Comparison of ENCODE assay signal across 9 mouse cellular contexts in the genomic region with DNA sequence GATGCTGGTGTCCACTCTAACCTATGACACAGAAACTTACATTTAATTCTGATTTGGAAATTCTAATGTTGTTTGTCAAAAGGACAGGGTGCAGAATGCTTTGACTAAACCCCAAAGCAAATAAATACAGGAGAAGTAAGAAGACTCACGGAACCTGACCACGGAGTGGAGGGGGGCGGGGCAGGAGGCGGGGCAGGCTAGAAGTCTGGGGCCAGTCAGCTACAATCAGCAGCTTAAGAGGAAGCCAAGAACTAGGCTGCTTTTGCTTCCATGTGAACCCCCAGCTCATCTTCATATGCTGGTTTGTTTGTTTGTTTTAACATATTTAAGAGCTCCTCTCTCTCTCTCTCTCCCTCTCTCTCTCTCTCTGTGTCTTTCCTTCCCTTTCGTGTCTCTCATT.
DNase-seq lines count a peak whose midpoint lies in the region; ATAC-seq and TF ChIP-seq lines count a peak whose summit lies in the region.
"Had no signal": no experiment of that assay in that cellular context is flagged by ENCODE, and none has a peak within 500 bp of the region (broad histone marks: within the 10 kb centered on the region; RNA-seq: fewer than 3 reads in every experiment).

No protein-coding gene starts in this region.

- H3K36me3 ChIP-seq in hindbrain, embryonic 11.5 days (ENCODE audit: control insufficient read depth, insufficient read depth, low read length) = no peaks in the 10 kb centered on the region
- peaks cover 38% of the 10 kb centered on the region for H3K36me3 ChIP-seq in hindbrain, embryonic 14.5 days (replicated peaks; ENCODE audit: control insufficient read depth, insufficient read depth)
- no peaks in the 10 kb centered on the region for H3K36me3 ChIP-seq in CH12.LX (replicated peaks in 1 of 2; ENCODE audit: control insufficient read depth in 1 of 2, insufficient read depth in 1 of 2, low read length in 1 of 2)
- no peaks in the 10 kb centered on the region for H3K36me3 ChIP-seq in limb, embryonic 10.5 days

- no peaks in the 10 kb centered on the region for H3K79me2 ChIP-seq in CH12.LX (replicated peaks; ENCODE audit: control insufficient read depth, extremely low read depth, insufficient read depth, poor library complexity, severe bottlenecking)

- dilution Hi-C loops in CH12.LX (cut with MboI; ENCODE audit: extremely low pct_ligation_motif_present, extremely low pct_unique_long_range_greater_than_20kb, low sequenced_read_pairs) = no loop called here

- TF ChIP-seq POLR2A in CH12.LX (IDR thresholded peaks at IDR 0.05; ENCODE audit: low read depth, low read length) = no peak

- no peaks in the 10 kb centered on the region for H3K4me1 ChIP-seq in hindbrain, embryonic 11.5 days (replicated peaks; ENCODE audit: control insufficient read depth, insufficient read depth, low read length)
- no peaks in the 10 kb centered on the region for H3K4me1 ChIP-seq in hindbrain, embryonic 14.5 days (replicated peaks; ENCODE audit: control insufficient read depth, insufficient read depth, low read length)
- peaks cover 7 to 21% of the 10 kb centered on the region in 2 experiments for H3K4me1 ChIP-seq in CH12.LX (ENCODE audit: control insufficient read depth in 1 of 2, insufficient read depth in 2 of 2)
- H3K4me1 ChIP-seq in limb, embryonic 10.5 days = peaks cover 6% of the 10 kb centered on the region

- no peak for ATAC-seq in hindbrain, embryonic 11.5 days (ENCODE audit: low FRiP score)
- no peak for ATAC-seq in hindbrain, embryonic 14.5 days (ENCODE audit: low FRiP score)

- H3K27me3 ChIP-seq in hindbrain, embryonic 11.5 days (ENCODE audit: control insufficient read depth, insufficient read depth, low read length) = no peaks in the 10 kb centered on the region
- H3K27me3 ChIP-seq in hindbrain, embryonic 14.5 days (ENCODE audit: control insufficient read depth, insufficient read depth, low read length) = no peaks in the 10 kb centered on the region
- no peaks in the 10 kb centered on the region for H3K27me3 ChIP-seq in CH12.LX (replicated peaks)
- no peaks in the 10 kb centered on the region for H3K27me3 ChIP-seq in limb, embryonic 10.5 days (ENCODE audit: low read depth, poor library complexity, severe bottlenecking)

- H3K9me3 ChIP-seq in hindbrain, embryonic 11.5 days (ENCODE audit: control insufficient read depth, low read length) = no peaks in the 10 kb centered on the region
- H3K9me3 ChIP-seq in hindbrain, embryonic 14.5 days (ENCODE audit: control insufficient read depth, low read length) = no peaks in the 10 kb centered on the region
- no peaks in the 10 kb centered on the region for H3K9me3 ChIP-seq in CH12.LX (replicated peaks; ENCODE audit: low read length)
- no peaks in the 10 kb centered on the region for H3K9me3 ChIP-seq in limb, embryonic 10.5 days (replicated peaks)

- no peak overlapping the region for H3K4me2 ChIP-seq in hindbrain, embryonic 11.5 days (replicated peaks; ENCODE audit: low read depth, low read length)
- H3K4me2 ChIP-seq in hindbrain, embryonic 14.5 days (replicated peaks) = no peak overlapping the region
- H3K4me2 ChIP-seq in CH12.LX (ENCODE audit: insufficient read depth, low read depth, poor library complexity, severe bottlenecking) = peak overlapping the region; percentile 62; the same call in 1 of the 2 replicates

- in situ Hi-C loops in CH12.LX (cut with MboI; ENCODE audit: low pct_ligation_motif_present, low pct_unique_long_range_greater_than_20kb, low sequenced_read_pairs) = no loop called here

- WGBS in hindbrain, embryonic 11.5 days = 35% methylated on average over 5 of the region's 5 CpGs
- 35% methylated on average over 5 of the region's 5 CpGs for WGBS in hindbrain, embryonic 14.5 days
- 20% methylated on average over 5 of the region's 5 CpGs for WGBS in limb, embryonic 10.5 days

- H3K27ac ChIP-seq in hindbrain, embryonic 11.5 days (ENCODE audit: low read depth, low read length) = no peak overlapping the region
- H3K27ac ChIP-seq in hindbrain, embryonic 14.5 days = no peak overlapping the region
- no peak overlapping the region for H3K27ac ChIP-seq in CH12.LX (ENCODE audit: insufficient read depth, low read depth)
- no peak overlapping the region for H3K27ac ChIP-seq in limb, embryonic 10.5 days
- no peak overlapping the region for H3K27ac ChIP-seq in layer of hippocampus, adult 2 months

- H3K4me3 ChIP-seq in hindbrain, embryonic 11.5 days (ENCODE audit: low read depth, low read length) = no peak overlapping the region
- no peak overlapping the region for H3K4me3 ChIP-seq in hindbrain, embryonic 14.5 days (replicated peaks; ENCODE audit: low read length)
- no peak overlapping the region for H3K4me3 ChIP-seq in CH12.LX (replicated peaks in 1 of 3; ENCODE audit: low read depth in 2 of 3, low read length in 2 of 3, poor library complexity in 1 of 3)
- 0 out of 2 replicates have a peak overlapping the region, but pooled peaks have one; percentile 10 for H3K4me3 ChIP-seq in limb, embryonic 10.5 days
- no peak overlapping the region for H3K4me3 ChIP-seq in layer of hippocampus, adult 2 months

- no peak for TF ChIP-seq CTCF in CH12.LX (conservative IDR thresholded peaks at IDR 0.05 in 1 of 2, IDR thresholded peaks at IDR 0.05 in 1 of 2; ENCODE audit: low read depth in 2 of 2, low read length in 2 of 2)
- no peak for TF ChIP-seq CTCF in layer of hippocampus, adult 2 months (conservative IDR thresholded peaks at IDR 0.05)

- DNase-seq in hindbrain, embryonic 11.5 days (ENCODE audit: low spot score) = peak; percentile 16
- no peak for DNase-seq in hindbrain, embryonic 14.5 days (ENCODE audit: low spot score)
- DNase-seq in 416B (ENCODE audit: low read depth) (peak; percentile 42), CH12.LX (ENCODE audit: extremely low read depth) (peak; percentile 31)
- peak; percentile 33 for DNase-seq in limb, embryonic 10.5 days (ENCODE audit: low spot score)
- DNase-seq in layer of hippocampus, adult 2 months (ENCODE audit: low spot score in 2 of 2) = no peak
- DNase-seq in c-Kit-positive CD71-positive TER-119-positive erythroid progenitor cells, embryonic 14.5 days (ENCODE audit: low spot score) = no peak
- no peak for DNase-seq in urinary bladder, postnatal 14 days (ENCODE audit: low spot score)
- DNase-seq: right cerebral cortex, postnatal 4 days had no signal

- TF ChIP-seq EP300 in CH12.LX (IDR thresholded peaks at IDR 0.05; ENCODE audit: low read length) = no peak

- no peak for TF ChIP-seq RAD21 in CH12.LX (IDR thresholded peaks at IDR 0.05; ENCODE audit: low read depth, low read length)

- no peak overlapping the region for H3K9ac ChIP-seq in hindbrain, embryonic 11.5 days (ENCODE audit: low read depth, low read length)
- H3K9ac ChIP-seq in hindbrain, embryonic 14.5 days = no peak overlapping the region
- H3K9ac ChIP-seq in CH12.LX (ENCODE audit: insufficient read depth, low read depth) = no peak overlapping the region

TF ChIP-seq in CH12.LX, 34 proteins besides CTCF, POLR2A, EP300 and RAD21:
- no peak for TF ChIP-seq ZC3H11A (IDR thresholded peaks at IDR 0.05; ENCODE audit: low read depth, low read length)
- TF ChIP-seq CHD1 (IDR thresholded peaks at IDR 0.05; ENCODE audit: low read depth, low read length) = no peak
TF ChIP-seq in CH12.LX: peak in this region for 0.

Comparison
In these comparisons a context has a peak if more than half of its experiments do, and no peak if none do; other contexts are left out.
1. DNase-seq: peak in hindbrain, embryonic 11.5 days (single experiment), 416B (single experiment), CH12.LX (single experiment) and limb, embryonic 10.5 days (single experiment); none in hindbrain, embryonic 14.5 days (single experiment), layer of hippocampus, adult 2 months (0 of 2), c-Kit-positive CD71-positive TER-119-positive erythroid progenitor cells, embryonic 14.5 days (single experiment) and urinary bladder, postnatal 14 days (single experiment).